In genomic region chr19:5823266-5823839, GRCm38 (mm10) we compare ENCODE assay signal across 7 mouse cellular contexts. TPM values are rescaled to one million over a fixed set of nuclear protein-coding genes. Genes with fewer than 3 reads are reported as not detected.
A peak's percentile ranks its signal among the peaks of the same experiment; 100 is the strongest.
DNase-seq lines count a peak whose midpoint lies in the region; ATAC-seq lines count a peak whose summit lies in the region.

No protein-coding gene starts in this region.

- H3K27me3 ChIP-seq in intestine, embryonic 15.5 days (replicated peaks), result no peaks in the 10 kb centered on the region

- peak overlapping the region; percentile 23; the same call in 1 of the 2 replicates for H3K27ac ChIP-seq in intestine, embryonic 15.5 days

- H3K36me3 ChIP-seq in intestine, embryonic 15.5 days, result peaks cover 2% of the 10 kb centered on the region; the same call in 1 of the 2 replicates

- 37% methylated on average over 9 of the region's 9 CpGs for WGBS in intestine, embryonic 15.5 days

- no peaks in the 10 kb centered on the region for H3K9me3 ChIP-seq in intestine, embryonic 15.5 days

- DNase-seq in 3T3-L1 (ENCODE audit: low read depth, low spot score) (peak; percentile 65), A20 (ENCODE audit: low read depth, low spot score) (peak; percentile 61)
- peak; percentile 67 for DNase-seq in thymus, postnatal 4 days
- no peak for DNase-seq in ovary, postnatal 10 days (ENCODE audit: low spot score)

- H3K4me2 ChIP-seq in intestine, embryonic 15.5 days (replicated peaks), result no peak overlapping the region; the same call in 1 of the 2 replicates

- no peak overlapping the region for H3K9ac ChIP-seq in intestine, embryonic 15.5 days

- H3K4me1 ChIP-seq in intestine, embryonic 15.5 days (replicated peaks), result peaks cover 41% of the 10 kb centered on the region

- no peak overlapping the region for H3K4me3 ChIP-seq in intestine, embryonic 15.5 days (replicated peaks)

- peak; percentile 81 for ATAC-seq in erythroblast, adult 5-6 weeks (replicated peaks; ENCODE audit: low FRiP score, poor library complexity, severe bottlenecking)
- peak; percentile 29; the same call in 1 of the 2 replicates for ATAC-seq in intestine, embryonic 15.5 days
- peak; percentile 48 for ATAC-seq in megakaryocyte-erythroid progenitor cell, adult 5-6 weeks (replicated peaks; ENCODE audit: low FRiP score, low TSS enrichment, poor library complexity, severe bottlenecking)

RNA-seq across cellular contexts. Expression of gene Frmd8, which starts 51.7 kb away (rescaled TPM):
- 5.4 and 6.0 TPM in 2 replicates for total RNA-seq in erythroblast, adult 5-6 weeks (2015; ENCODE audit: low replicate concordance)
- total RNA-seq in erythroblast, adult 5-6 weeks (2017; ENCODE audit: low replicate concordance), result 4.2 and 6.8 TPM in 2 replicates
- polyA plus RNA-seq in intestine, embryonic 15.5 days (2015; fragmentation: Nextera tagmentation; extraction: Ambion mirVana), result 26.9 and 28.0 TPM in 2 replicates
- total RNA-seq in megakaryocyte-erythroid progenitor cell, adult 5-6 weeks (2014; fragmentation: Nextera tagmentation), result 12.5 and 14.1 TPM in 2 replicates
- total RNA-seq in megakaryocyte-erythroid progenitor cell, adult 5-6 weeks (2017), result 10.7 and 14.3 TPM in 2 replicates

RNA-seq across cellular contexts. Expression of gene Scyl1, which starts 52.1 kb away (rescaled TPM):
- total RNA-seq in erythroblast, adult 5-6 weeks (2015; ENCODE audit: low replicate concordance), result 8.2 and 12.9 TPM in 2 replicates
- total RNA-seq in erythroblast, adult 5-6 weeks (2017; ENCODE audit: low replicate concordance), result 9.1 and 11.9 TPM in 2 replicates
- 60.6 and 60.9 TPM in 2 replicates for polyA plus RNA-seq in intestine, embryonic 15.5 days (2015; fragmentation: Nextera tagmentation; extraction: Ambion mirVana)
- 28.7 and 43.4 TPM in 2 replicates for total RNA-seq in megakaryocyte-erythroid progenitor cell, adult 5-6 weeks (2014; fragmentation: Nextera tagmentation)
- 20.2 and 23.1 TPM in 2 replicates for total RNA-seq in megakaryocyte-erythroid progenitor cell, adult 5-6 weeks (2017)

RNA-seq across cellular contexts. Expression of gene Slc25a45, which starts 54.3 kb away (rescaled TPM):
- 14.0 and 14.6 TPM in 2 replicates for total RNA-seq in erythroblast, adult 5-6 weeks (2015; ENCODE audit: low replicate concordance)
- total RNA-seq in erythroblast, adult 5-6 weeks (2017; ENCODE audit: low replicate concordance), result 10.0 and 11.3 TPM in 2 replicates
- 3.5 and 4.2 TPM in 2 replicates for polyA plus RNA-seq in intestine, embryonic 15.5 days (2015; fragmentation: Nextera tagmentation; extraction: Ambion mirVana)
- 10.0 and 20.1 TPM in 2 replicates for total RNA-seq in megakaryocyte-erythroid progenitor cell, adult 5-6 weeks (2014; fragmentation: Nextera tagmentation)
- 11.7 and 11.9 TPM in 2 replicates for total RNA-seq in megakaryocyte-erythroid progenitor cell, adult 5-6 weeks (2017)

Comparison
In these comparisons a context has a peak if more than half of its experiments do, and no peak if none do; other contexts are left out.
1. ATAC-seq: peak in every context shown above with its lines; median percentile 81 in erythroblast, adult 5-6 weeks; 48 in megakaryocyte-erythroid progenitor cell, adult 5-6 weeks; 29 in intestine, embryonic 15.5 days.